In the genomic region with DNA sequence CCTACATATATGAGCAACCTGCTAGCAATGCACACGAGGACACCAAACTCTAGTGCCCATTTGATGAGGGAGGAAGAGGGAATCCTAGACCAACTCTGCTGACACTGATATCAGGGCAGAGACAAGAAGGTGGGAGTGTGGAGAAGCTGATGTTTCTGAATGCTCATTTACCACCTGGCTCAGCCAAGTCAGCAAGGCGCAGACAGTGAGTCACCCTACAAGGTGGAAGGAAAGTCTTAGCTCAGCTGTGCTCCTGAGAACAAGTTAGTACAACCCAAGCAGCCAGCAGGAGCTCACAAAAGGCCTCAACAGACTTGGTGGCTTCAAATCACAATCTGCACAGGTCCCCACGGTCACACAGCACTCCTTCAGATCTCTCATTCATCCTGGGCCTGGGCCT, we compare ENCODE assay signal across 19 mouse cellular contexts. TPM values are rescaled to one million over a fixed set of nuclear protein-coding genes. Genes with fewer than 3 reads are reported as not detected.
"Had no signal": no experiment of that assay in that cellular context is flagged by ENCODE, and none has a peak within 500 bp of the region (broad histone marks: within the 10 kb centered on the region; RNA-seq: fewer than 3 reads in every experiment).

No protein-coding gene starts in this region.

- DNase-seq: kidney, adult 11 months; kidney, adult 9 months; kidney, postnatal 10 days; kidney, postnatal 4 days; left cerebral cortex, postnatal 4 days; lung, embryonic 14.5 days; lung, postnatal 10 days; lung, postnatal 4 days; right cerebral cortex, postnatal 14 days; thymus, postnatal 14 days had no signal

- H3K9ac ChIP-seq: limb, embryonic 13.5 days; liver, embryonic 15.5 days; lung, embryonic 14.5 days; midbrain, embryonic 13.5 days; neural tube, embryonic 15.5 days had no signal

- H3K4me3 ChIP-seq: layer of hippocampus, adult 2 months; limb, embryonic 13.5 days; liver, embryonic 15.5 days; midbrain, embryonic 13.5 days; myocyte; neural tube, embryonic 15.5 days had no signal

- H3K27me3 ChIP-seq: limb, embryonic 13.5 days; liver, embryonic 15.5 days; midbrain, embryonic 13.5 days; neural tube, embryonic 15.5 days had no signal

- H3K9me3 ChIP-seq: limb, embryonic 13.5 days; liver, embryonic 15.5 days; midbrain, embryonic 13.5 days; neural tube, embryonic 15.5 days had no signal

- H3K4me2 ChIP-seq: limb, embryonic 13.5 days; liver, embryonic 11.5 days; liver, embryonic 15.5 days; lung, embryonic 14.5 days; midbrain, embryonic 13.5 days; neural tube, embryonic 15.5 days had no signal

- ATAC-seq: midbrain, embryonic 13.5 days had no signal

- H3K27ac ChIP-seq: layer of hippocampus, adult 2 months; limb, embryonic 13.5 days; liver, embryonic 15.5 days; midbrain, embryonic 13.5 days; neural tube, embryonic 15.5 days had no signal

RNA-seq across cellular contexts. Expression of gene Lhx3, which starts 23.3 kb away (rescaled TPM):
- polyA plus RNA-seq: intestine, embryonic 14.5 days; limb, embryonic 13.5 days; liver, embryonic 11.5 days; liver, embryonic 15.5 days; lung, embryonic 14.5 days; myocyte; spleen, adult 2 months had no signal
